Mouse (Mus musculus): Measurements from ENCODE around the gene Pla2g4a. TPM values are rescaled to one million over a fixed set of nuclear protein-coding genes. Genes with fewer than 3 reads are reported as not detected.

Gene Pla2g4a
- 28.6 and 35.6 TPM in 2 replicates for polyA plus RNA-seq (2014; fragmentation: Nextera tagmentation; extraction: Ambion mirVana)

DNA sequence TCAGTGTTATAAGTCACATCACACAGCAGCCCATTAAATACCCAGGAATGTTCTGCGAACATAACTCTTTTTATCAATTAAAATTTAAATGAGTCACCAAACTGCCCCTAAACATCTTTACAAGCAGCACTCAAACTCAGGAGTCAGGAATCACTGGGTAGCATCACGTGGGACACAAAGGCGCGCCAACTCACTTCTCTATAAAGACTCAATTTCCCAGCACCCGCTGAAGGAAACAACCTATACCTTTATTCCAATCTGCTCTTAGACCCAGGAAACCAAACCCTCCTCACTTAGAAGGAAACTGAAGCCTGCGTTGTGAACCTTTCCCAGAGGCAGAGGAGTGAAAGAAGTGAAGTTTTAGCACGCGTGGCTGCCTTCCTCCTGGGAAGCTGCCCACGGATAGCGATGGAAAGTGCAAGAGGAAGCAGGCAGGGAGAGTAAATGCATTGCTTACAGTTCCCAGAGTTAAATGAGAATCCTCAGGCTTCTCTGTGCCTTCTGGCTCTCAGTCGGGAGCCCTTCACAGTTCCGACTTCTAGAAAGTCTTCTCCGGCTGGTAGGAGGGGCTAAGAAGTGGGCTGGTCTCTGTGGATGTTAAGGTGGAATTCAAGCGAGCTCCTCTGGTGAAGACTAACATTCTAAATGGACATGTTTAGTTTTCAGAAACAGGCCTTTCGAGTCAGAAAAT, at the start of gene Pla2g4a:
Gene Pla2g4a (minus strand): TSS at position 557 of the 691 bp plus-strand sequence.
- no peaks in the 10 kb centered on the region for H3K36me3 ChIP-seq (ENCODE audit: control insufficient read depth, insufficient read depth, low read length)
- WGBS, result 11% methylated on average over 15 of the region's 15 CpGs
- peak within 1 kb of the TSS; percentile 88 for H3K27ac ChIP-seq (ENCODE audit: low read depth, low read length)
- peak; percentile 92 for ATAC-seq (ENCODE audit: low FRiP score, low TSS enrichment)
- H3K4me2 ChIP-seq (replicated peaks; ENCODE audit: low read depth, low read length), result peak within 1 kb of the TSS; percentile 54
- no peaks in the 10 kb centered on the region for H3K9me3 ChIP-seq (ENCODE audit: control insufficient read depth, low read length)
- H3K9ac ChIP-seq (ENCODE audit: low read depth, low read length), result peak within 1 kb of the TSS; percentile 61
- H3K27me3 ChIP-seq (ENCODE audit: control insufficient read depth, insufficient read depth, low read length), result no peaks in the 10 kb centered on the region
- 0 out of 2 replicates have a peak, but pooled peaks cover 8% of the 10 kb centered on the region for H3K4me1 ChIP-seq (ENCODE audit: control insufficient read depth, insufficient read depth, low read length)
- H3K4me3 ChIP-seq (ENCODE audit: low read length), result peak within 1 kb of the TSS; percentile 54

DNA sequence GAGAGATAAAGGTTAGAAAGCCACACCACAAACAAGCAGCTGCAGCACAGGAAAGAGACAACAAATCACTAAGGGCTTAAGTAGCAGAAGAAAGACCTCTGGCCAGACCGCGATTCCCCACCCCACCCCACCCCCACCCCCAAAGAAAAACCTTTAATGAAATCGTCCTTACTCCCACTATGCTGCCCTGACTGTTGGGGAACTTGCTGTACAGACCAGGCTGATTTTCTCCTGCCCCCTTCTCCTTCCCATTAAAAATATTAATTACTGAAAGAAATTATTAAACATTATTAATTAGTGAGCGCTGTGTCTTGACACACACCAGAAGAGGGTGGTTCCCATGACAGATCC, 49.5 kb upstream of the Pla2g4a start:
- no peak overlapping the region for H3K4me2 ChIP-seq (replicated peaks; ENCODE audit: low read depth, low read length)
- H3K36me3 ChIP-seq (ENCODE audit: control insufficient read depth, insufficient read depth, low read length), result no peaks in the 10 kb centered on the region
- no peaks in the 10 kb centered on the region for H3K9me3 ChIP-seq (ENCODE audit: control insufficient read depth, low read length)
- no peaks in the 10 kb centered on the region for H3K27me3 ChIP-seq (ENCODE audit: control insufficient read depth, insufficient read depth, low read length)
- H3K27ac ChIP-seq (ENCODE audit: low read depth, low read length), result no peak overlapping the region
- WGBS, result 70% methylated on average over 4 of the region's 4 CpGs
- H3K4me3 ChIP-seq (ENCODE audit: low read length), result no peak overlapping the region
- ATAC-seq (ENCODE audit: low FRiP score, low TSS enrichment), result no peak
- H3K4me1 ChIP-seq (ENCODE audit: control insufficient read depth, insufficient read depth, low read length), result no peaks in the 10 kb centered on the region
- no peak overlapping the region for H3K9ac ChIP-seq (ENCODE audit: low read depth, low read length)

DNA sequence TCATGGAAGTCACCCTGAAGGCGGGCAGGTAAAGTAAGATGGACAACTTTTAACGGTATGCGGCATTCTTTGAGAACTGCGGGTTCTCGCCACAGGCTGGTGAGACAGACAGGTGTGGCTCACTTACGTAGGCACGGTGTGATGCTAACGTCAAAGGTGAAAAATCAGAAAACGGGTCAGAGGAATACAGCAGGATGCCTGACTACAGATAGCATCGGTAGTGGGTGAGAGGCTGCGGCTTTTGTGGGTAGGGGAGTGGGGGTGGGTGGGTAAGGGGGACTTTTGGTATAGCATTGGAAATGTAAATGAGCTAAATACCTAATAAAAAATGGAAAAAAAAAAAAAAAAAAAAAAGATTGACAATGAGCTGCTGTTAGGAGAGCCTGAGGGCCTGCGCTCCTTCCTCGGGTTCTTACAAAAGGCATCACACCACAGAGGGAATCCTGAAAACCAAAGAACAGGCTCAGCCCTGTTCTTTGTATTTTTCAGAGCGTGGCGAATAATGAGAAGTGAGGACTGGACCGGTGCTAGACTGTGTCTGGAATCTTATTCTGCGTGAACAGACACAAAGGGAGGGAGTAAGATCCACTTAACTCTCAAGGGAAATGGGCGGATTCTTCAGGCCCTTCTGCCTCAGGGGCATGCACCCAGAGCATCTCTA, 49.0 kb upstream of the Pla2g4a start:
- Histone ChIP-seq H3K27ac (ENCODE audit: low read depth, low read length) (no peak overlapping the region), H3K4me3 (ENCODE audit: low read length) (no peak overlapping the region), H3K36me3 (ENCODE audit: control insufficient read depth, insufficient read depth, low read length) (no peaks in the 10 kb centered on the region), H3K27me3 (ENCODE audit: control insufficient read depth, insufficient read depth, low read length) (no peaks in the 10 kb centered on the region), H3K4me2 (replicated peaks; ENCODE audit: low read depth, low read length) (no peak overlapping the region), H3K9me3 (ENCODE audit: control insufficient read depth, low read length) (no peaks in the 10 kb centered on the region), H3K4me1 (ENCODE audit: control insufficient read depth, insufficient read depth, low read length) (no peaks in the 10 kb centered on the region), H3K9ac (ENCODE audit: low read depth, low read length) (no peak overlapping the region)
- 0 out of 2 replicates have a peak, but pooled peaks have one; percentile 20 for ATAC-seq (ENCODE audit: low FRiP score, low TSS enrichment)
- 90% methylated on average over 18 of the region's 18 CpGs for WGBS

DNA sequence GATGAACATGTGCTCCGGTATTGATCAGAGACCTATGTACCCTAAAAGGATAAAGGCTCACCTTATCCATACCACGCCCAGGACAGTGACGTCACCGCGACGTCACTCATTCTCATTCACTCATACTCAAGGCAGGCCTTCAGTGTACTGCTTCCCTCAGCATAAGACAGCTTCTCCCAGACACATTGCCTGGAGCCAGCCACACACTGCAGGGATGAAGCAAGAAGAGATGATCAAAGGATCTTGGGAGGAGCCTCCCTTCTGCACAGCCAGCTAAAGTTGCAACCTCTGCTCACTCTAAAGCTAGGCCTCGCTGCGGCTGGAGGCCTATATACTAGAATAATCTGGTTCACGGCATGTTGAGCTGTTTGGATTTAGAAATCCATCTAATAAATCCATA, 48.0 kb upstream of the Pla2g4a start:
- no peaks in the 10 kb centered on the region for H3K4me1 ChIP-seq (ENCODE audit: control insufficient read depth, insufficient read depth, low read length)
- H3K27me3 ChIP-seq (ENCODE audit: control insufficient read depth, insufficient read depth, low read length), result no peaks in the 10 kb centered on the region
- no peak overlapping the region for H3K4me3 ChIP-seq (ENCODE audit: low read length)
- no peak overlapping the region for H3K4me2 ChIP-seq (replicated peaks; ENCODE audit: low read depth, low read length)
- H3K27ac ChIP-seq (ENCODE audit: low read depth, low read length), result no peak overlapping the region
- no peaks in the 10 kb centered on the region for H3K9me3 ChIP-seq (ENCODE audit: control insufficient read depth, low read length)
- ATAC-seq (ENCODE audit: low FRiP score, low TSS enrichment), result 0 out of 2 replicates have a peak, but pooled peaks have one; percentile 32
- 93% methylated on average over 9 of the region's 9 CpGs for WGBS
- no peaks in the 10 kb centered on the region for H3K36me3 ChIP-seq (ENCODE audit: control insufficient read depth, insufficient read depth, low read length)
- H3K9ac ChIP-seq (ENCODE audit: low read depth, low read length), result no peak overlapping the region

DNA sequence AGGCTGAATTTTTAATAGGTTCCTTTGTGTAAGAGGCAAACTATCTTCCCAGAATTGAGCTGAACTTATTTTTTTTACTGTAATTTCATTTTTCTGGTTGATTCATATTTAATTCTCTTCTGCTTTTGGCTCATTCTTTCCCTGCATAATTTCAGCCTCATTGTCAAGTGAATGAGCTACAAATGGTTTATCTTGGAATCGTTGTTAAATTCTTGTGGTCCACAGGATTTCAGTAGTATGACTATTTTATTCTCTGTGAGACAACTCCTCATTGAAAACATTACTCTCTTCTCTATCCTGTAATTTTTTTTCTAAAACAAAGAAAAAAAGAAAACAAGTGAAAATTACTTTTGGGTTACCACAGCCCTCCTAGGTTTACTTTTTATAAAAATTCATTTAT, 14.5 kb upstream of the Pla2g4a start:
- 86% methylated on average over 1 of the region's 1 CpGs for WGBS
- Histone ChIP-seq H3K27ac (ENCODE audit: low read depth, low read length) (no peak overlapping the region), H3K27me3 (ENCODE audit: control insufficient read depth, insufficient read depth, low read length) (no peaks in the 10 kb centered on the region), H3K4me1 (ENCODE audit: control insufficient read depth, insufficient read depth, low read length) (no peaks in the 10 kb centered on the region), H3K4me2 (replicated peaks; ENCODE audit: low read depth, low read length) (no peak overlapping the region), H3K36me3 (ENCODE audit: control insufficient read depth, insufficient read depth, low read length) (no peaks in the 10 kb centered on the region), H3K9me3 (ENCODE audit: control insufficient read depth, low read length) (no peaks in the 10 kb centered on the region), H3K9ac (ENCODE audit: low read depth, low read length) (no peak overlapping the region), H3K4me3 (ENCODE audit: low read length) (no peak overlapping the region)
- no peak for ATAC-seq (ENCODE audit: low FRiP score, low TSS enrichment)

DNA sequence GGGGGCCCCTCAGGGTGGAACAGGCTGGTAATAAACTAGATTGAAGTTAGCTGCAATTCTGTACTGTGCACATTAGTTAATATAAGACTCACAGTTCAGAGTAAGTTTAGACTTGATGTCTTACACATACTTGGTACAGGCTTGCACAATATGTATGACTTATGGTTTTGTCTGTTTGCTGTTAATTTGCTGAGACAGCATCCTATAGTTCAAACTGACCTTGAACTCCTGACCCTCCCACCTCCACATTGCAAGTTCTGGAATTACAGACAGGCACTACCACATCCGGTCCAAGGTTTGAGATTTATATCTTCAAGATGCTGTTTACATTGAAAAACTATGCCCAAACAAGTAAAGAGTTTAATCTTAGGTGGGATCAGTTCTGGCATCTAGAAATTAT, 4.7 kb upstream of the Pla2g4a start:
- ATAC-seq (ENCODE audit: low FRiP score, low TSS enrichment), result peak; percentile 37; the same call in 1 of the 2 replicates
- H3K4me1 ChIP-seq (ENCODE audit: control insufficient read depth, insufficient read depth, low read length), result 0 out of 2 replicates have a peak, but pooled peaks cover 4% of the 10 kb centered on the region
- H3K9ac ChIP-seq (ENCODE audit: low read depth, low read length), result no peak overlapping the region
- no peak overlapping the region for H3K4me3 ChIP-seq (ENCODE audit: low read length)
- H3K27ac ChIP-seq (ENCODE audit: low read depth, low read length), result no peak overlapping the region
- H3K4me2 ChIP-seq (replicated peaks; ENCODE audit: low read depth, low read length), result no peak overlapping the region
- no peaks in the 10 kb centered on the region for H3K27me3 ChIP-seq (ENCODE audit: control insufficient read depth, insufficient read depth, low read length)
- H3K9me3 ChIP-seq (ENCODE audit: control insufficient read depth, low read length), result no peaks in the 10 kb centered on the region
- 13% methylated on average over 1 of the region's 1 CpGs for WGBS
- H3K36me3 ChIP-seq (ENCODE audit: control insufficient read depth, insufficient read depth, low read length), result no peaks in the 10 kb centered on the region

DNA sequence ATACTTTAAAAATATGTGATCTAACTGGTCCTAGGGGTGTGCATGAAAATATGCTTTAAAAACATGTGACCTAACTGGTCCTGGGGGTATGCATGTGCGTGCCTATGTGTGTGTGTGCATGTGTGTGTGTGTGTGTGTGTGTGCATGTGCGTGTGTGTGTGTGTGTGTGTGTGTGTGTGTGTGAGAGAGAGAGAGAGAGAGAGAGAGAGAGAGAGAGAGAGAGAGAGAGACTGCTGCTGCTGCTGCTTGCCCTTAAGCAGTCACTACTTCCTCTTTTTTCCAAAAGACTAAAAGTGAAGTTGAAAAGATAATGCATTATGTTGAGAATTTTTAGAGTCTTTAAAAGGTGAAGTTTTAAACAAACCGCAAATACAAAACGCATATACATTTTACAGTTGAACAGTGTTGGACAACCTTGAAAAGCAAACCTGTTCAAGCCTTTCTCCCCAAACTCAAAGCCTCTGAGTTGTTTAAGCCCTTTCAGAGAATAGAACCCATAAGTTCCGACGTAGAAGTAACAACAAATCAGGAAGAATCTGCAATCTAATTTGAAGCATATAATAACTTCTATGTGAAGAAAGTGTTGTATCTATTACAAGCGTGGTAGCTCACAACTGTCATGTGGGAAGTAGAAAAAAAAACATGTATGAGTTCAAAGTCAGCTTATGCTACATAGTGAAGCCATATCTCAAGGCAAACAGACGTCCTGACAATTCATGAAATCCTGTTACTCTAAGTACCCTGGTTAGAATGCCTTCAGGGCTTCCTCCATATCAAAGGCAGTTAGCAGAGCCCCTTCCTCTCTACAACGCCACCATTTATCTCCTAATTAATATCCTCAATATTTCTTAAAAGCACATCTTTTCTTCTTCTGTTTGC, 574 bp upstream of the Pla2g4a start:
- Histone ChIP-seq H3K27me3 (ENCODE audit: control insufficient read depth, insufficient read depth, low read length) (no peaks in the 10 kb centered on the region), H3K4me2 (replicated peaks; ENCODE audit: low read depth, low read length) (peak overlapping the region; percentile 54), H3K4me1 (ENCODE audit: control insufficient read depth, insufficient read depth, low read length) (0 out of 2 replicates have a peak, but pooled peaks cover 8% of the 10 kb centered on the region), H3K36me3 (ENCODE audit: control insufficient read depth, insufficient read depth, low read length) (no peaks in the 10 kb centered on the region), H3K27ac (ENCODE audit: low read depth, low read length) (0 out of 2 replicates have a peak overlapping the region, but pooled peaks have one; percentile 37), H3K4me3 (ENCODE audit: low read length) (peak overlapping the region; percentile 54; the same call in 1 of the 2 replicates), H3K9ac (ENCODE audit: low read depth, low read length) (no peak overlapping the region; the same call in 1 of the 2 replicates), H3K9me3 (ENCODE audit: control insufficient read depth, low read length) (no peaks in the 10 kb centered on the region)
- WGBS, result 70% methylated on average over 9 of the region's 9 CpGs
- no peak for ATAC-seq (ENCODE audit: low FRiP score, low TSS enrichment)

DNA sequence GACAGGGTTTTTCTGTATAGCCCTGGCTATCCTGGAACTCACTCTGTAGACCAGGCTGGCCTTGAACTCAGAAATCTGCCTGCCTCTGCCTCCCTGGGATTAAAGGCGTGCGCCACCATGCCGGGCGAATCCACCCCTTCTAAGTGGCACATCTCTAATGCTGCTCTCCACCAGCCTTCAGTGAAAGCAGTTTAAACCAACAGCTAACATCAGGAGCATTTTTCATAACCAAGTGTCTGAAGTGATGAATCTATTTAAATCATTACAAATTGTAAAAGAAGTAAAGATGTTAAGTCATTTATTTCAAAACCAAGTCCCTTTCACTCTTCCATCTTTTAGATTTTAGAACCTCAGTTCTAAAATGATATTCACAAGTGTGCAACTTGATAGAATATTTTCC, 839 bp downstream of the Pla2g4a start:
- 0 out of 2 replicates have a peak, but pooled peaks cover 4% of the 10 kb centered on the region for H3K4me1 ChIP-seq (ENCODE audit: control insufficient read depth, insufficient read depth, low read length)
- H3K9me3 ChIP-seq (ENCODE audit: control insufficient read depth, low read length), result no peaks in the 10 kb centered on the region
- H3K4me3 ChIP-seq (ENCODE audit: low read length), result peak overlapping the region; percentile 54
- no peaks in the 10 kb centered on the region for H3K27me3 ChIP-seq (ENCODE audit: control insufficient read depth, insufficient read depth, low read length)
- WGBS, result 96% methylated on average over 4 of the region's 4 CpGs
- no peak overlapping the region; the same call in 1 of the 2 replicates for H3K9ac ChIP-seq (ENCODE audit: low read depth, low read length)
- H3K4me2 ChIP-seq (replicated peaks; ENCODE audit: low read depth, low read length), result peak overlapping the region; percentile 54
- no peak for ATAC-seq (ENCODE audit: low FRiP score, low TSS enrichment)
- no peaks in the 10 kb centered on the region for H3K36me3 ChIP-seq (ENCODE audit: control insufficient read depth, insufficient read depth, low read length)
- H3K27ac ChIP-seq (ENCODE audit: low read depth, low read length), result peak overlapping the region; percentile 88; the same call in 1 of the 2 replicates

All from kidney, embryonic 14.5 days (tissue).